In the genomic region with DNA sequence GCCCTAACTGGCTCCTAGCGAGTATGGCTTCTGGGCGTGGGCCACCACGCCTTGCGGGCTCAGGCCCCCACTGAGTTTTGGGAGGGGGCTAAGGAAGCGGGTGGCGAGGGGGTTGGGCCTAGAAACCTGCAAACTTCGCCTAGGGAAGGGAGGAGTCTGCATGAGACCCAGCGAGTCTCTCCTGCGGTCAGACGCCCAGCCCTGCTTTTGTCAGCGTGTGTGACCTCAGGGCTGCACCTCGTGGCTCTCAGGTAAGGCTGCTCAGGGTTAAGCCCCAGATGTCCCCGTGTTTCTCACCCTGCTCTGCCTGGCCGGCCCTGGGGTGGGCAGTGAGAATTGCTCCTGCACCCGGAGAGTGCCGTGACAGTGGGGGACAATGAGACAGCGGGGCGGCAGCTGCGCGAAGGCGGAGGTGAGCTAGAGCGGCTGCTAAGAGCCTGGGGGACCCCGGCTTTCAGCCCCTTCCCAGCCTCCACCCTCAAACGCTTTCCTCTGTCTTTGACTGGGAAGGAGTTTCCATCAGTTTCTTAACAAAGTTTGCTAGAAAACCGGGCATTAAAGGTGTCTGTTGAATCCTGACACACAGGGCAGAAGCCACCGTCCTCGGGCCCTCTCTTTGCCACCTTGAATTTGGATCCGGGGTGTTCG, we compare ENCODE assay signal across 8 mouse cellular contexts. TPM values are rescaled to one million over a fixed set of nuclear protein-coding genes. Genes with fewer than 3 reads are reported as not detected.
DNase-seq lines count a peak whose midpoint lies in the region; ATAC-seq and TF ChIP-seq lines count a peak whose summit lies in the region.
"Had no signal": no experiment of that assay in that cellular context is flagged by ENCODE, and none has a peak within 500 bp of the region (broad histone marks: within the 10 kb centered on the region; RNA-seq: fewer than 3 reads in every experiment).

Gene L1td1, plus strand, starts transcription at position 145 of the 648 bp plus-strand sequence.

- no peak within 1 kb of the TSS for H3K9ac ChIP-seq in lung, postnatal 0 days (replicated peaks; ENCODE audit: low read depth)
- H3K9ac ChIP-seq in liver, postnatal 0 days (replicated peaks) = no peak within 1 kb of the TSS

- no peaks in the 10 kb centered on the region for H3K4me1 ChIP-seq in lung, postnatal 0 days (ENCODE audit: insufficient read depth, low read depth, low read length)
- H3K4me1 ChIP-seq in liver, postnatal 0 days (ENCODE audit: insufficient read depth) = peaks cover 4% of the 10 kb centered on the region

- 15% methylated on average over 28 of the region's 29 CpGs for WGBS in lung, postnatal 0 days
- WGBS in liver, postnatal 0 days (ENCODE audit: insufficient replicate concordance) = 6% methylated on average over 29 of the region's 29 CpGs

- intact Hi-C loops in left cerebral cortex, postnatal 4 days (cut with DNase I) = loop anchor here (5.0 to 10.0 kb wide), 2 partner anchors 161 to 458 kb away; no protein-coding TSS in a partner anchor

- TF ChIP-seq CTCF in lung, postnatal 0 days (IDR thresholded peaks at IDR 0.05) = no peak
- TF ChIP-seq CTCF in liver, postnatal 0 days (IDR thresholded peaks at IDR 0.05; ENCODE audit: low read depth) = no peak

- peak within 1 kb of the TSS; percentile 51 for H3K4me2 ChIP-seq in lung, postnatal 0 days (replicated peaks; ENCODE audit: low read depth, low read length)
- H3K4me2 ChIP-seq in liver, postnatal 0 days (ENCODE audit: low read depth, low read length) = peak within 1 kb of the TSS; percentile 56

- TF ChIP-seq EP300 in lung, postnatal 0 days (IDR thresholded peaks at IDR 0.05) = no peak
- no peak for TF ChIP-seq EP300 in liver, postnatal 0 days (IDR thresholded peaks at IDR 0.05; ENCODE audit: low read depth)

- 0 out of 2 replicates have a peak, but pooled peaks cover 5% of the 10 kb centered on the region for H3K27me3 ChIP-seq in lung, postnatal 0 days (replicated peaks; ENCODE audit: insufficient read depth, low read length)
- peaks cover 28% of the 10 kb centered on the region for H3K27me3 ChIP-seq in liver, postnatal 0 days (ENCODE audit: insufficient read depth, low read length)

- H3K27ac ChIP-seq in lung, postnatal 0 days (ENCODE audit: low read length) = no peak within 1 kb of the TSS
- no peak within 1 kb of the TSS for H3K27ac ChIP-seq in liver, postnatal 0 days (ENCODE audit: low read depth)

- peak; percentile 32 for ATAC-seq in lung, postnatal 0 days
- peak; percentile 24 for ATAC-seq in granulocyte monocyte progenitor cell, adult 5-6 weeks (replicated peaks; ENCODE audit: poor library complexity, severe bottlenecking)
- ATAC-seq in liver, postnatal 0 days = no peak

- peak within 1 kb of the TSS; percentile 12; the same call in 1 of the 2 replicates for H3K4me3 ChIP-seq in lung, postnatal 0 days (ENCODE audit: low read depth, low read length)
- peak within 1 kb of the TSS; percentile 22 for H3K4me3 ChIP-seq in liver, postnatal 0 days (ENCODE audit: low read depth, low read length)

- peak; percentile 13 for DNase-seq in lung, postnatal 0 days (ENCODE audit: low spot score)
- no peak for DNase-seq in lung, postnatal 36 days
- DNase-seq in liver, postnatal 0 days = peak; percentile 18
- DNase-seq in ovary, postnatal 36 days (ENCODE audit: low spot score) = no peak
- no peak for DNase-seq in left cerebral cortex, postnatal 4 days
- no peak for DNase-seq in cerebellum, adult 11 months

- no peaks in the 10 kb centered on the region for H3K36me3 ChIP-seq in lung, postnatal 0 days (ENCODE audit: insufficient read depth, low read length)
- no peaks in the 10 kb centered on the region for H3K36me3 ChIP-seq in liver, postnatal 0 days (replicated peaks; ENCODE audit: insufficient read depth, low read length)

- H3K9me3 ChIP-seq in lung, postnatal 0 days (ENCODE audit: low read length) = no peaks in the 10 kb centered on the region
- no peaks in the 10 kb centered on the region for H3K9me3 ChIP-seq in liver, postnatal 0 days (ENCODE audit: low read length)

RNA-seq across cellular contexts. Expression of gene L1td1, which starts in this region (rescaled TPM):
- not detected in 2 replicates for polyA plus RNA-seq in lung, postnatal 0 days (2015; fragmentation: Nextera tagmentation; extraction: Ambion mirVana)
- not detected in 2 replicates for total RNA-seq in granulocyte monocyte progenitor cell, adult 5-6 weeks (2014; fragmentation: Nextera tagmentation)
- total RNA-seq in granulocyte monocyte progenitor cell, adult 5-6 weeks (2017) = not detected in 2 replicates
- not detected in 2 replicates for polyA plus RNA-seq in liver, postnatal 0 days (2015; fragmentation: Nextera tagmentation; extraction: Ambion mirVana)
- not detected for total RNA-seq in left cerebral cortex, postnatal 4 days (2021)
- total RNA-seq: gastrocnemius, adult 18-20 months had no signal

Comparison
In these comparisons a context has a peak if more than half of its experiments do, and no peak if none do; other contexts are left out.
1. Peak in DNase-seq, ATAC-seq, H3K4me3 ChIP-seq and H3K4me2 ChIP-seq in lung, postnatal 0 days; RNA of the gene not detected or under 1 TPM.
2. Peak in ATAC-seq in granulocyte monocyte progenitor cell, adult 5-6 weeks; RNA of the gene not detected or under 1 TPM.
3. Peak in DNase-seq, H3K4me3 ChIP-seq and H3K4me2 ChIP-seq in liver, postnatal 0 days; RNA of the gene not detected or under 1 TPM.